Mouse (Mus musculus): Measurements from ENCODE around the gene Macrod1.

The Macrod1 gene

GRCm38 (mm10) chr19:7083035-7083794 is 26.6 kb downstream of the Macrod1 start:
- DNase-seq = no peak

GRCm38 (mm10) chr19:7084734-7085133 is 28.1 kb downstream of the Macrod1 start:
- no peak for DNase-seq

GRCm38 (mm10) chr19:7088558-7088957 is 31.9 kb downstream of the Macrod1 start:
- no peak for DNase-seq

GRCm38 (mm10) chr19:7089050-7089449 is 32.4 kb downstream of the Macrod1 start:
- DNase-seq = no peak

- no peak for DNase-seq
Observed at GRCm38 (mm10) chr19:7089842-7090251, 33.2 kb downstream of the Macrod1 start.

GRCm38 (mm10) chr19:7090369-7091064 is 33.9 kb downstream of the Macrod1 start:
- no peak for DNase-seq

GRCm38 (mm10) chr19:7091448-7092050 is 34.9 kb downstream of the Macrod1 start:
- DNase-seq = no peak

- DNase-seq = no peak
Observed at GRCm38 (mm10) chr19:7092756-7093155, 36.1 kb downstream of the Macrod1 start.

GRCm38 (mm10) chr19:7099620-7100155 is 43.1 kb downstream of the Macrod1 start:
- DNase-seq = no peak

GRCm38 (mm10) chr19:7102039-7102438 is 45.4 kb downstream of the Macrod1 start:
- DNase-seq = no peak

- no peak for DNase-seq
Observed at GRCm38 (mm10) chr19:7103349-7103992, 46.9 kb downstream of the Macrod1 start.

GRCm38 (mm10) chr19:7103993-7104401 is 47.4 kb downstream of the Macrod1 start:
- peak; percentile 53 to 75 for DNase-seq

GRCm38 (mm10) chr19:7105544-7105943 is 48.9 kb downstream of the Macrod1 start, which contains the start of gene Flrt1:
TSS of gene Flrt1 (minus strand) at chr19:7105729.
- no peak for DNase-seq

- no peak for DNase-seq
Observed at GRCm38 (mm10) chr19:7106566-7106965, 50.0 kb downstream of the Macrod1 start.

GRCm38 (mm10) chr19:7107174-7107573 is 50.6 kb downstream of the Macrod1 start:
- no peak for DNase-seq

- DNase-seq = peak; percentile 79 to 89
Observed at GRCm38 (mm10) chr19:7108114-7108905, 51.7 kb downstream of the Macrod1 start.

- no peak for DNase-seq
Observed at GRCm38 (mm10) chr19:7110097-7110496, 53.5 kb downstream of the Macrod1 start.

- no peak for DNase-seq
Observed at GRCm38 (mm10) chr19:7110875-7111274, 54.3 kb downstream of the Macrod1 start.

- no peak for DNase-seq
Observed at GRCm38 (mm10) chr19:7111309-7111708, 54.7 kb downstream of the Macrod1 start.

- no peak for DNase-seq
Observed at GRCm38 (mm10) chr19:7111710-7112109, 55.1 kb downstream of the Macrod1 start.

- no peak for DNase-seq
Observed at GRCm38 (mm10) chr19:7112628-7113027, 56.0 kb downstream of the Macrod1 start.

GRCm38 (mm10) chr19:7113574-7113973 is 57.0 kb downstream of the Macrod1 start:
- no peak for DNase-seq

Data from lung, postnatal 4 days (tissue).